Mouse (Mus musculus) Patski (cell line): Measurements from ENCODE around the gene Tjp3. TPM values are rescaled to one million over a fixed set of nuclear protein-coding genes. Genes with fewer than 3 reads are reported as not detected.
"Not testable (repeated sequence)": the region's sequence is repeated elsewhere in the genome, so short reads cannot be mapped to it uniquely, and the experiment has no call there.

ENCODE experiments used
- ATAC-seq: fragments of 100-300 bp; one replicate; pipeline ENCODE4 v1.8.0; 2021
- CTCF ChIA-PET: fragments of 350-600 bp; sonication (Branson Sonifier 250); formaldehyde crosslinking; loops from one replicate; lab custom pipeline; 2022; ENCODE audit warnings: inconsistent platforms; lab: Charles Lee
- POLR2A ChIA-PET: fragments of 350-600 bp; sonication (Branson Sonifier 250); formaldehyde crosslinking; loops from one replicate; lab custom pipeline; 2022; ENCODE audit warnings: antibody characterized with exemption, inconsistent platforms; lab: Charles Lee
- DNase-seq: peaks from one replicate; pipeline ENCODE4 v3.0.0-alpha.2; 2011; ENCODE audit warnings: low read depth, low spot score
- H3K27me3 ChIP-seq: fragments of 371-371 bp; one replicate; pipeline ENCODE4 v1.5.1; 2021
- CTCF ChIP-seq: fragments of 100-300 bp; IDR thresholded peaks from one replicate; pipeline ENCODE4 v1.5.1; 2021
- in situ Hi-C: fragments of 300-500 bp; cut with MboI; formaldehyde crosslinking; loops from 3 replicates; pipeline ENCODE4 v1.11.1; 2018; ENCODE audit warnings: low pct_unique_long_range_greater_than_20kb, mixed read lengths
- polyA plus RNA-seq: library from polyadenylated mRNA; unstranded; gene quantifications from one replicate; pipeline ENCODE4 v1.2.3, GENCODE M21; 2021

Gene Tjp3
- polyA plus RNA-seq, 1 experiment from 2014 or later = 6.5 TPM

DNA sequence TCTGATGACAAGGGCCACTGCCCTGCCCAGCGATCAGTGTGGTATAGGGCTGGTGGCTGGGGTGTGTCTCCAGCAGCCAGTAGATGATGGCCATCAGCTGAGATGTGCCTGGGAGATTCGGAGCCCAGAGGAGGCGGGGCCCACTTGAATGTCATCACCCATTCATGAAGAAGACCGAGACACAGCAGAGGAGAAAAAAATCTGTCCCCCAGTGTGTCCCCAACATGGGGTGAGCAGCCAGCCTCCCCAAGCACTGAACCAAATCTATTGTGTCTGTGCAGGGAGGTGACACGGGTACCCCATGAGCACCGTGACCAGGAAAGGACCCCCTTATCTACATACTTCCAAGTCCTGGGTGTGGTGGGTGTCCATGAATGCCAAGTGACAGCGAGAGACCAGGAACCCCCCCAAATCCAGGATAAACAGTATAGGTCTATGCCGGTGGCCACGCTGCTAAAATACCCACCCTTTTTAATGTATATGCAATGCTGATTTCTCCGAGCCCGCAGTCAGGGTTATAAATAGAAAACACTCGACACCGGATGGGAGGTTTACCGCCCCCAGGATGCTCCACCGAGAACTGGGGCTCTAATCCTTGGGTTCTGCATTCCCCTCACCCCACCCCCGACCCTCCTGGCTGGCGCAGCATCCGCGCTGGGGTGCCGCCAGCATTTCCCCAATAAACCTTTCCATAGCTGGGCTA lies 61.5 kb downstream of the Tjp3 start:
- TF ChIP-seq CTCF = no peak
- CTCF ChIA-PET = no interaction called here
- in situ Hi-C loops = no loop called here
- DNase-seq = no peak
- peaks cover 2% of the 10 kb centered on the region for H3K27me3 ChIP-seq
- ATAC-seq = no peak
- POLR2A ChIA-PET = interaction anchor here (1.1 kb wide), 1 partner anchor 19 kb away, joined by 3 read pairs; no protein-coding TSS in a partner anchor

DNA sequence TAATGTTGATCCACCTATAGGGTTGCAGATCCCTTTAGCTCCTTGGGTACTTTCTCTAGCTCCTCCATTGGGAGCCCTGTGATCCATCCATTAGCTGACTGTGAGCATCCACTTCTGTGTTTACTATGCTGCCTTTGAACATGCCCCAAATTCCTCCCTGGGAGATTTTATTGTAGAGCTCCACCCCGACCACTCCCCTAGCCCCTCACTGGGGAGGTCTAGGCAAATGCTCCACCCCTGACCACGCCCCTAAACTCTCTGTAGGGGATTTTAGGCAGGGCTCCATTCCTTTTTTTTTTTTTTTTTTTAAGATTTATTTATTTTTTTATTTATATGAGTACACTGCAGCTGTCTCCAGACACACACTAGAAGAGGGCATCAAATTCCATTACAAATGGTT lies 67.7 kb downstream of the Tjp3 start:
- DNase-seq, in situ Hi-C loops, H3K27me3 ChIP-seq, ATAC-seq: not testable (repeated sequence)
- ChIA-PET POLR2A (interaction anchor here (1.3 to 1.4 kb wide), 2 partner anchors 10 to 30 kb away, joined by 3 to 8 read pairs; no protein-coding TSS in a partner anchor), CTCF (interaction anchor here (0.9 to 3.2 kb wide), 3 partner anchors 25 to 96 kb away, joined by 3 to 8 read pairs (median 7); no protein-coding TSS in a partner anchor)

Other genes starting within 250 kb of the Tjp3 start
- gene Sgta, start 231.4 kb downstream of the Tjp3 start, polyA plus RNA-seq = 129 TPM
- gene Thop1, start 221.5 kb downstream of the Tjp3 start, polyA plus RNA-seq = 43.3 TPM
- 0.08 TPM for gene Creb3l3, start 192.7 kb downstream of the Tjp3 start, polyA plus RNA-seq
- 150 TPM for gene Map2k2, start 185.7 kb downstream of the Tjp3 start, polyA plus RNA-seq
- gene Zbtb7a, start 156.4 kb downstream of the Tjp3 start, polyA plus RNA-seq = 40.6 TPM
- 33.9 TPM for gene Pias4, start 123.7 kb downstream of the Tjp3 start, polyA plus RNA-seq
- 1,798 TPM for gene Eef2, start 115.0 kb downstream of the Tjp3 start, polyA plus RNA-seq
- gene Dapk3, start 108.6 kb downstream of the Tjp3 start, polyA plus RNA-seq = 82.0 TPM
- 0.50 TPM for gene 4930442H23Rik, start 107.7 kb downstream of the Tjp3 start, polyA plus RNA-seq
- gene Nmrk2, start 89.5 kb downstream of the Tjp3 start, polyA plus RNA-seq = 0.14 TPM
- 0.04 TPM for gene Atcay, start 60.7 kb downstream of the Tjp3 start, polyA plus RNA-seq
- 11.7 TPM for gene Zfr2, start 58.4 kb downstream of the Tjp3 start, polyA plus RNA-seq
- 1.5 TPM for gene Matk, start 38.6 kb downstream of the Tjp3 start, polyA plus RNA-seq
- 98.3 TPM for gene Mrpl54, start 24.6 kb downstream of the Tjp3 start, polyA plus RNA-seq
- 71.4 TPM for gene Apba3, start 24.6 kb downstream of the Tjp3 start, polyA plus RNA-seq
- 51.5 TPM for gene Pip5k1c, start 1.4 kb upstream of the Tjp3 start, polyA plus RNA-seq
- gene Cactin, start 29.5 kb upstream of the Tjp3 start, polyA plus RNA-seq = 34.5 TPM
- gene Tbxa2r, start 37.1 kb upstream of the Tjp3 start, polyA plus RNA-seq = not detected
- gene Gipc3, start 51.7 kb upstream of the Tjp3 start, polyA plus RNA-seq = 0.46 TPM
- 118 TPM for gene Hmg20b, start 58.9 kb upstream of the Tjp3 start, polyA plus RNA-seq
- 23.9 TPM for gene Mfsd12, start 65.9 kb upstream of the Tjp3 start, polyA plus RNA-seq
- 2.7 TPM for gene 4930404N11Rik, start 74.2 kb upstream of the Tjp3 start, polyA plus RNA-seq
- 62.1 TPM for gene Fzr1, start 86.9 kb upstream of the Tjp3 start, polyA plus RNA-seq
- gene Dohh, start 92.8 kb upstream of the Tjp3 start, polyA plus RNA-seq = 83.4 TPM
- gene Gm48551, start 92.9 kb upstream of the Tjp3 start, polyA plus RNA-seq = 2.4 TPM
- gene Gm48552, start 97.4 kb upstream of the Tjp3 start, polyA plus RNA-seq = 0.76 TPM
- 0.18 TPM for gene Smim24, start 101.5 kb upstream of the Tjp3 start, polyA plus RNA-seq
- 41.8 TPM for gene Nfic, start 164.1 kb upstream of the Tjp3 start, polyA plus RNA-seq
- 0.99 TPM for gene Celf5, start 191.1 kb upstream of the Tjp3 start, polyA plus RNA-seq
- gene Ncln, start 204.8 kb upstream of the Tjp3 start, polyA plus RNA-seq = 104 TPM
- gene S1pr4, start 208.6 kb upstream of the Tjp3 start, polyA plus RNA-seq = 0.03 TPM
- not detected for gene Gna15, start 232.6 kb upstream of the Tjp3 start, polyA plus RNA-seq